Mouse (Mus musculus) intestine, embryonic 15.5 days (tissue): ENCODE results near the gene Pdzrn3. TPM values are rescaled to one million over a fixed set of nuclear protein-coding genes. Genes with fewer than 3 reads are reported as not detected.
A peak's percentile ranks its signal among the peaks of the same experiment; 100 is the strongest.

Source experiments
- ATAC-seq: fragments of 200-750 bp; cut with Nextera tagmentation; 2 replicates; pipeline ENCODE4 v1.8.0; 2017; ENCODE audit warnings: moderate TSS enrichment, moderate library complexity
- H3K27ac ChIP-seq: fragments of 300-500 bp; sonication (generic); 2 replicates; pipeline ENCODE4 v1.5.1; 2015; ENCODE audit warnings: mild to moderate bottlenecking, inconsistent platforms
- H3K27me3 ChIP-seq: fragments of 300-500 bp; sonication (generic); replicated peaks from 2 replicates; pipeline ENCODE4 v1.6.1; 2015; ENCODE audit warnings: inconsistent platforms
- H3K36me3 ChIP-seq: fragments of 300-500 bp; sonication (generic); 2 replicates; pipeline ENCODE4 v1.6.1; 2015; ENCODE audit warnings: inconsistent platforms
- H3K4me1 ChIP-seq: fragments of 300-500 bp; sonication (generic); replicated peaks from 2 replicates; pipeline ENCODE4 v1.6.1; 2015; ENCODE audit warnings: inconsistent platforms
- H3K4me2 ChIP-seq: fragments of 300-500 bp; sonication (generic); replicated peaks from 2 replicates; pipeline ENCODE4 v1.6.1; 2015; ENCODE audit warnings: mild to moderate bottlenecking, inconsistent platforms
- H3K4me3 ChIP-seq: fragments of 300-500 bp; sonication (generic); replicated peaks from 2 replicates; pipeline ENCODE4 v1.5.1; 2015; ENCODE audit warnings: inconsistent platforms
- H3K9ac ChIP-seq: fragments of 300-500 bp; sonication (generic); 2 replicates; pipeline ENCODE4 v1.6.1; 2015; ENCODE audit warnings: inconsistent platforms
- H3K9me3 ChIP-seq: fragments of 300-500 bp; sonication (generic); 2 replicates; pipeline ENCODE4 v1.6.1; 2016; ENCODE audit warnings: inconsistent platforms
- WGBS: fragments of 180-500 bp; shearing (Covaris S2); methylation state at CpG from one replicate; pipeline ENCODE4 v1.1.7; 2015; 5-methylcytosine and 5-hydroxymethylcytosine counted together
- polyA plus RNA-seq: library from polyadenylated mRNA; unstranded; fragments of >200 nt; fragmentation: Nextera tagmentation; extraction: Ambion mirVana; gene quantifications from 2 replicates; pipeline ENCODE4 v1.2.1, GENCODE M21; 2015

Gene Pdzrn3
- polyA plus RNA-seq, 1 experiment from 2014 or later, result 10.3 TPM

DNA sequence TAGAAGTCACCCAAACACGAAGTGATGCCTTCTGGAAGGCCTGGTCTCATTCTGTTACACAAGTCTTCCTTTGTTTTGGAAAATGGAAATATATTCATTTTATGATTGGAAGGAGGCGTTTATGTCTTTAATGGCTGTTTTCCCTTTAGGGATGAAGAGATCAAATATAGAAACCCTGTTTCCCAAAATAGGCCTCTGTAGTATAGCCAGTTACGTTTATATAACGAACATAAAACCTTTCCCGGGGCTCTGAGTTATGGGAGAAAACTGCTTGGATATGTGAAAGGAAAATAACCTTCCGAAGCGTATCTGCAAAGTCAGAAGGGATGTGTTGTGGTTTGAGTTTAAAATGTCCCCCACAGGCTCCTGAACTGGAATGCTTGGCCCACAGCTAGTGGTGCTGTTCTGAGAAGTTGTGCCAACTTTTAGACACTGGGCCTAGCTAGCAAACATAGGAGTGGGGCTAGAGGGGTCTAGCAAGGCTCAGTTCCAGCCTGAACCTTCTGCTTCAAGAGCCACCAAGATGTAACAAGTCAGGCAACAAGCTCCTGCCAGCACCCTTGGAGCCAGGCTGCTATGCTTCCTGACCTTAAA is 58.2 kb downstream of the Pdzrn3 start:
- ATAC-seq, result no peak
- H3K9ac ChIP-seq, result no peak overlapping the region
- WGBS, result 45% methylated on average over 7 of the region's 7 CpGs

DNA sequence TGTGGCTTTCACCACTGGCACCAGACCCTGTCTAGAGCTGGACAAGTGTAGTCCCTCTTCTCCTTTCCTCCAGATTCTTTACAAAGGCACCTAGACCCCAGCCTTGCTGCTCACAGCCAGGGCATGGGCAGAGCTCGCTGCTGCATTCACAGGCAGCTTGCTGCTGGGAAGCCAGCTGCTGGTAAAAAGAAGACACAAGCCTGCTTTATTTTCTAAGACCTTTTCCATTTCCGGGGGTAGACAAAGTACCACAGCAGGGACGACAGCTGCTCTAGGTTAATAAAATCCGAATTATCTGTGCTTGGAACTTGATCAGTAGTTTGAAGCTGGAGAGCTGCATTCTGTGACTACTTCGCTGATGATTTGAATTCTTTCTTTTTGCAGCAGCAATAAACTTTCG is 59.2 kb downstream of the Pdzrn3 start:
- Histone ChIP-seq H3K9ac (no peak overlapping the region), H3K4me2 (no peak overlapping the region), H3K36me3 (no peaks in the 10 kb centered on the region), H3K4me1 (peaks cover 17% of the 10 kb centered on the region), H3K4me3 (no peak overlapping the region), H3K27ac (peak overlapping the region; percentile 56; the same call in 1 of the 2 replicates), H3K9me3 (no peaks in the 10 kb centered on the region), H3K27me3 (no peaks in the 10 kb centered on the region)
- ATAC-seq, result no peak; the same call in 1 of the 2 replicates
- 32% methylated on average over 6 of the region's 6 CpGs for WGBS

More for the DNA sequence above, 58.2 kb downstream of the Pdzrn3 start:
- Histone ChIP-seq H3K4me1 (peaks cover 12% of the 10 kb centered on the region), H3K27me3 (no peaks in the 10 kb centered on the region), H3K9me3 (no peaks in the 10 kb centered on the region), H3K4me2 (no peak overlapping the region), H3K36me3 (no peaks in the 10 kb centered on the region), H3K4me3 (no peak overlapping the region), H3K27ac (peak overlapping the region; percentile 44; the same call in 1 of the 2 replicates)

GRCm38 (mm10) chr6:101311446-101311845 is 66.3 kb downstream of the Pdzrn3 start:
- Histone ChIP-seq H3K36me3 (no peaks in the 10 kb centered on the region), H3K27ac (no peak overlapping the region), H3K9me3 (no peaks in the 10 kb centered on the region), H3K4me3 (no peak overlapping the region), H3K27me3 (no peaks in the 10 kb centered on the region), H3K9ac (no peak overlapping the region), H3K4me1 (peaks cover 12% of the 10 kb centered on the region; the same call in 1 of the 2 replicates), H3K4me2 (no peak overlapping the region)
- WGBS, result 10% methylated on average over 6 of the region's 6 CpGs
- ATAC-seq, result no peak

GRCm38 (mm10) chr6:101310491-101310890 is 67.2 kb downstream of the Pdzrn3 start:
- H3K36me3 ChIP-seq, result no peaks in the 10 kb centered on the region
- no peaks in the 10 kb centered on the region for H3K27me3 ChIP-seq
- peaks cover 10% of the 10 kb centered on the region; the same call in 1 of the 2 replicates for H3K4me1 ChIP-seq
- H3K9ac ChIP-seq, result no peak overlapping the region
- H3K27ac ChIP-seq, result no peak overlapping the region
- no peak overlapping the region for H3K4me2 ChIP-seq
- H3K9me3 ChIP-seq, result no peaks in the 10 kb centered on the region
- H3K4me3 ChIP-seq, result no peak overlapping the region
- no peak for ATAC-seq
- WGBS, result 85% methylated on average over 9 of the region's 9 CpGs

DNA sequence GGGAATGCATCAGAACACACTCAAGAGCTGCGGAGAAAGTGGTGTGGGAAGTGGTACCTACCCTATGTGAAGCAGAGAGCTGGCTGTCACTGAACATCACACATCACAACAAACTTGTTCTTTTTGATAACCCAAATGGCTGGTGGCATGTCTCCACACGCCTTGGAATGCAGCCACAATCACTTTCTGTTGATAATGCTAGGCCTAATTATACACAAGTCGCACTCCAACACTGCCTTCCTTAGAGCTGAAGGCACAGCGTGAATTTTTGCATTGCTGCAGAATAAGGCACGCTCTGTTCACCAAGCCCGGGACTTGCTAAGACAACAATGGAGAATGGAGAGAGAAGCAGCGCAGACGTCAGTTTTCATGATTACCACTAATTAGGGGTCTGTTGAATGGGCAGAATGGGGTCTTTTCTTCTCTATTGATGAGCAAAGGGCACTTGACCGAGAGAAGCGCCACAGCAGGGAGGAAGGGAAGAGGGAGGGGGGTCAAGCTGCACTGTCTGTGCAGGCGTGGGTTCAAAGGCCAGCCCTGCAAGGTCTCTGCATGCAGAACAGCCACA is 69.6 kb downstream of the Pdzrn3 start:
- Histone ChIP-seq H3K27ac (no peak overlapping the region), H3K4me3 (no peak overlapping the region)

GRCm38 (mm10) chr6:101306834-101307233 is 70.9 kb downstream of the Pdzrn3 start:
- peaks cover 5% of the 10 kb centered on the region; the same call in 1 of the 2 replicates for H3K4me1 ChIP-seq
- H3K9ac ChIP-seq, result no peak overlapping the region
- H3K36me3 ChIP-seq, result no peaks in the 10 kb centered on the region
- no peak overlapping the region for H3K4me2 ChIP-seq
- no peak overlapping the region for H3K27ac ChIP-seq
- no peak overlapping the region for H3K4me3 ChIP-seq
- ATAC-seq, result no peak
- H3K27me3 ChIP-seq, result no peaks in the 10 kb centered on the region
- H3K9me3 ChIP-seq, result no peaks in the 10 kb centered on the region
- WGBS, result 47% methylated on average over 7 of the region's 7 CpGs

More for the DNA sequence above, 69.6 kb downstream of the Pdzrn3 start:
- H3K9ac ChIP-seq, result no peak overlapping the region
- WGBS, result 71% methylated on average over 11 of the region's 11 CpGs
- ATAC-seq, result peak; percentile 55; the same call in 1 of the 2 replicates
- no peaks in the 10 kb centered on the region for H3K36me3 ChIP-seq
- no peaks in the 10 kb centered on the region for H3K27me3 ChIP-seq
- peaks cover 5% of the 10 kb centered on the region; the same call in 1 of the 2 replicates for H3K4me1 ChIP-seq
- no peak overlapping the region for H3K4me2 ChIP-seq
- no peaks in the 10 kb centered on the region for H3K9me3 ChIP-seq

- 87% methylated on average over 6 of the region's 6 CpGs for WGBS
- H3K4me3 ChIP-seq, result no peak overlapping the region
- 0 out of 2 replicates have a peak, but pooled peaks cover 5% of the 10 kb centered on the region for H3K4me1 ChIP-seq
- H3K27ac ChIP-seq, result no peak overlapping the region
- H3K4me2 ChIP-seq, result no peak overlapping the region
- H3K9me3 ChIP-seq, result no peaks in the 10 kb centered on the region
- no peaks in the 10 kb centered on the region for H3K36me3 ChIP-seq
- H3K9ac ChIP-seq, result no peak overlapping the region
- no peak for ATAC-seq
- no peaks in the 10 kb centered on the region for H3K27me3 ChIP-seq
These were observed 72.2 kb downstream of the Pdzrn3 start for GRCm38 (mm10) chr6:101305543-101305942.

- 91% methylated on average over 11 of the region's 11 CpGs for WGBS
- H3K4me2 ChIP-seq, result no peak overlapping the region
- H3K9ac ChIP-seq, result no peak overlapping the region
- no peaks in the 10 kb centered on the region for H3K9me3 ChIP-seq
- H3K4me1 ChIP-seq, result 0 out of 2 replicates have a peak, but pooled peaks cover 5% of the 10 kb centered on the region
- no peaks in the 10 kb centered on the region for H3K27me3 ChIP-seq
- H3K36me3 ChIP-seq, result no peaks in the 10 kb centered on the region
- H3K4me3 ChIP-seq, result no peak overlapping the region
- ATAC-seq, result no peak
- H3K27ac ChIP-seq, result no peak overlapping the region
These were observed 73.5 kb downstream of the Pdzrn3 start for GRCm38 (mm10) chr6:101303959-101304738.

GRCm38 (mm10) chr6:101303501-101303900 is 74.2 kb downstream of the Pdzrn3 start:
- no peak overlapping the region for H3K4me2 ChIP-seq
- no peak overlapping the region for H3K9ac ChIP-seq
- no peaks in the 10 kb centered on the region for H3K27me3 ChIP-seq
- H3K9me3 ChIP-seq, result no peaks in the 10 kb centered on the region
- 0 out of 2 replicates have a peak, but pooled peaks cover 5% of the 10 kb centered on the region for H3K4me1 ChIP-seq
- 90% methylated on average over 1 of the region's 1 CpGs for WGBS
- H3K4me3 ChIP-seq, result no peak overlapping the region
- H3K27ac ChIP-seq, result no peak overlapping the region
- no peak for ATAC-seq
- no peaks in the 10 kb centered on the region for H3K36me3 ChIP-seq

GRCm38 (mm10) chr6:101301154-101301553 is 76.5 kb downstream of the Pdzrn3 start:
- Histone ChIP-seq H3K36me3 (no peaks in the 10 kb centered on the region), H3K27ac (no peak overlapping the region), H3K9me3 (no peaks in the 10 kb centered on the region), H3K4me3 (no peak overlapping the region), H3K4me1 (no peaks in the 10 kb centered on the region), H3K9ac (no peak overlapping the region), H3K4me2 (no peak overlapping the region), H3K27me3 (no peaks in the 10 kb centered on the region)
- no peak for ATAC-seq
- 92% methylated on average over 8 of the region's 8 CpGs for WGBS

DNA sequence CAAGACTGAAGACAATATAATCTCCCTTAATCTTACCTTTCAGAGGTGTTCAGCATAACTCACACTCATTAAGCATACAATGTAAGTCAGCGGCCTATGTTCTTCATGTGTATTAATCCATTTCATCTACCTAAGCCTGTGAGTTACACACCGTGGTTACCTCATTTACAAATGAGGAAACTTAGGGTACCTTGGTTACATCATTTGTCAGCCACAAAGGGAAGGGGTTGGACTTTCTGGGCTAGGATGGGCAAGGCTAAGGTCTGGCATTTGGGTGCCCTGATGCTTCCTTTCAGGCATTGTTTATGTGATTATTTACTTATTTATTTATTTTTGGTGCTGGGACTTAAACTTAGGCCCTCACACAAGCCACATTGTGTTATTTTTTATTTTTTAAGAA is 78.3 kb downstream of the Pdzrn3 start:
- 94% methylated on average over 2 of the region's 2 CpGs for WGBS
- Histone ChIP-seq H3K4me1 (no peaks in the 10 kb centered on the region), H3K27me3 (no peaks in the 10 kb centered on the region), H3K9ac (no peak overlapping the region), H3K27ac (no peak overlapping the region), H3K4me3 (no peak overlapping the region), H3K9me3 (no peaks in the 10 kb centered on the region), H3K4me2 (no peak overlapping the region), H3K36me3 (no peaks in the 10 kb centered on the region)
- ATAC-seq, result no peak
